Mouse (Mus musculus) liver, embryonic 15.5 days (tissue): ENCODE results near the gene Cyp17a1. TPM values are rescaled to one million over a fixed set of nuclear protein-coding genes. Genes with fewer than 3 reads are reported as not detected.

Experiments
- ATAC-seq: fragments of 200-750 bp; cut with Nextera tagmentation; 2 replicates; pipeline ENCODE4 v1.8.0; 2017; ENCODE audit warnings: moderate number of reproducible peaks, mild to moderate bottlenecking, moderate library complexity; ENCODE audit not compliant: insufficient read depth
- H3K27ac ChIP-seq: fragments of 300-500 bp; sonication (generic); replicated peaks from 2 replicates; pipeline ENCODE4 v1.5.1; 2015; ENCODE audit warnings: mild to moderate bottlenecking, inconsistent platforms
- H3K27me3 ChIP-seq: fragments of 300-500 bp; sonication (generic); 2 replicates; pipeline ENCODE4 v1.6.1; 2015; ENCODE audit warnings: mild to moderate bottlenecking, inconsistent platforms
- H3K36me3 ChIP-seq: fragments of 300-500 bp; sonication (generic); replicated peaks from 2 replicates; pipeline ENCODE4 v1.6.1; 2015; ENCODE audit warnings: moderate library complexity, mild to moderate bottlenecking, inconsistent platforms
- H3K4me1 ChIP-seq: fragments of 300-500 bp; sonication (generic); replicated peaks from 2 replicates; pipeline ENCODE4 v1.6.1; 2015; ENCODE audit warnings: inconsistent platforms
- H3K4me2 ChIP-seq: fragments of 300-500 bp; sonication (generic); 2 replicates; pipeline ENCODE4 v1.6.1; 2015; ENCODE audit warnings: moderate library complexity, mild to moderate bottlenecking, inconsistent platforms
- H3K4me3 ChIP-seq: fragments of 300-500 bp; sonication (generic); replicated peaks from 2 replicates; pipeline ENCODE4 v1.5.1; 2015; ENCODE audit warnings: mild to moderate bottlenecking, inconsistent platforms
- H3K9ac ChIP-seq: fragments of 300-500 bp; sonication (generic); 2 replicates; pipeline ENCODE4 v1.6.1; 2015; ENCODE audit warnings: moderate library complexity, mild to moderate bottlenecking, inconsistent platforms
- H3K9me3 ChIP-seq: fragments of 300-500 bp; sonication (generic); replicated peaks from 2 replicates; pipeline ENCODE4 v1.6.1; 2016; ENCODE audit warnings: inconsistent platforms
- WGBS: fragments of 180-500 bp; shearing (Covaris S2); methylation state at CpG from one replicate; pipeline ENCODE4 v1.1.7; 2015; ENCODE audit warnings: mixed read lengths; ENCODE audit not compliant: insufficient replicate concordance; 5-methylcytosine and 5-hydroxymethylcytosine counted together
- polyA plus RNA-seq: library from polyadenylated mRNA; unstranded; fragments of >200 nt; fragmentation: Nextera tagmentation; extraction: Ambion mirVana; gene quantifications from 2 replicates; pipeline ENCODE4 v1.2.1, GENCODE M21; 2015

Cyp17a1 gene
- polyA plus RNA-seq, result 1.8 TPM in 2 replicates

GRCm38 (mm10) chr19:46672766-46673418 is at the start of gene Cyp17a1:
TSS of gene Cyp17a1 (minus strand) at chr19:46673172.
- H3K4me3 ChIP-seq, result no peak within 1 kb of the TSS
- H3K9me3 ChIP-seq, result no peaks in the 10 kb centered on the region
- peaks cover 22% of the 10 kb centered on the region for H3K4me1 ChIP-seq
- ATAC-seq, result no peak
- WGBS, result 41% methylated on average over 5 of the region's 5 CpGs
- no peak within 1 kb of the TSS for H3K27ac ChIP-seq
- no peaks in the 10 kb centered on the region for H3K36me3 ChIP-seq
- no peak within 1 kb of the TSS for H3K9ac ChIP-seq
- peaks cover 24% of the 10 kb centered on the region; the same call in 1 of the 2 replicates for H3K27me3 ChIP-seq
- H3K4me2 ChIP-seq, result no peak within 1 kb of the TSS

GRCm38 (mm10) chr19:46718150-46718549 is 45.2 kb upstream of the Cyp17a1 start:
- ATAC-seq, result no peak
- 57% methylated on average over 4 of the region's 4 CpGs for WGBS
- H3K4me2 ChIP-seq, result no peak overlapping the region

GRCm38 (mm10) chr19:46715016-46715415 is 42.0 kb upstream of the Cyp17a1 start:
- peaks cover 5% of the 10 kb centered on the region; the same call in 1 of the 2 replicates for H3K4me1 ChIP-seq
- no peaks in the 10 kb centered on the region for H3K9me3 ChIP-seq
- no peak overlapping the region for H3K4me2 ChIP-seq
- H3K27ac ChIP-seq, result no peak overlapping the region
- no peak overlapping the region for H3K4me3 ChIP-seq
- no peak overlapping the region for H3K9ac ChIP-seq
- 69% methylated on average over 8 of the region's 8 CpGs for WGBS
- ATAC-seq, result no peak
- peaks cover 5% of the 10 kb centered on the region for H3K36me3 ChIP-seq
- H3K27me3 ChIP-seq, result no peaks in the 10 kb centered on the region

More at GRCm38 (mm10) chr19:46718150-46718549, 45.2 kb upstream of the Cyp17a1 start:
- Histone ChIP-seq H3K4me3 (no peak overlapping the region), H3K4me1 (peaks cover 5% of the 10 kb centered on the region; the same call in 1 of the 2 replicates), H3K27me3 (no peaks in the 10 kb centered on the region), H3K27ac (no peak overlapping the region), H3K36me3 (peaks cover 5% of the 10 kb centered on the region), H3K9ac (no peak overlapping the region), H3K9me3 (no peaks in the 10 kb centered on the region)

- Histone ChIP-seq H3K9me3 (no peaks in the 10 kb centered on the region), H3K4me2 (no peak overlapping the region), H3K36me3 (peaks cover 5% of the 10 kb centered on the region), H3K4me1 (peaks cover 5% of the 10 kb centered on the region; the same call in 1 of the 2 replicates), H3K9ac (no peak overlapping the region), H3K4me3 (no peak overlapping the region), H3K27me3 (no peaks in the 10 kb centered on the region), H3K27ac (no peak overlapping the region)
- 58% methylated on average over 8 of the region's 8 CpGs for WGBS
- ATAC-seq, result no peak
Observed at GRCm38 (mm10) chr19:46714234-46714633, 41.3 kb upstream of the Cyp17a1 start.

GRCm38 (mm10) chr19:46710614-46711013 is 37.6 kb upstream of the Cyp17a1 start:
- Histone ChIP-seq H3K4me1 (peaks cover 30% of the 10 kb centered on the region), H3K4me3 (no peak overlapping the region), H3K36me3 (no peaks in the 10 kb centered on the region), H3K27me3 (no peaks in the 10 kb centered on the region), H3K27ac (no peak overlapping the region), H3K9ac (no peak overlapping the region), H3K4me2 (no peak overlapping the region), H3K9me3 (no peaks in the 10 kb centered on the region)
- 68% methylated on average over 4 of the region's 4 CpGs for WGBS
- ATAC-seq, result no peak

GRCm38 (mm10) chr19:46707296-46708151 is 34.6 kb upstream of the Cyp17a1 start, which contains the start of gene As3mt:
TSS of gene As3mt (plus strand) at chr19:46707458.
- Histone ChIP-seq H3K4me2 (peak within 1 kb of the TSS; percentile 79), H3K36me3 (no peaks in the 10 kb centered on the region), H3K27me3 (peaks cover 13% of the 10 kb centered on the region), H3K4me1 (peaks cover 25% of the 10 kb centered on the region), H3K9me3 (no peaks in the 10 kb centered on the region), H3K4me3 (peak within 1 kb of the TSS; percentile 63), H3K9ac (peak within 1 kb of the TSS; percentile 52; the same call in 1 of the 2 replicates), H3K27ac (peak within 1 kb of the TSS; percentile 14; the same call in 1 of the 2 replicates)
- peak; percentile 58 for ATAC-seq
- WGBS, result 10% methylated on average over 31 of the region's 31 CpGs

- Histone ChIP-seq H3K9ac (peak overlapping the region; percentile 52; the same call in 1 of the 2 replicates), H3K27ac (no peak overlapping the region)
- no peak for ATAC-seq
Observed at GRCm38 (mm10) chr19:46706540-46707295, 33.7 kb upstream of the Cyp17a1 start.

GRCm38 (mm10) chr19:46705779-46706495 is 33.0 kb upstream of the Cyp17a1 start:
- no peaks in the 10 kb centered on the region for H3K36me3 ChIP-seq
- H3K4me2 ChIP-seq, result no peak overlapping the region
- no peak overlapping the region for H3K4me3 ChIP-seq
- no peaks in the 10 kb centered on the region for H3K9me3 ChIP-seq
- no peak overlapping the region for H3K9ac ChIP-seq
- WGBS, result 18% methylated on average over 7 of the region's 7 CpGs
- ATAC-seq, result no peak
- peaks cover 13% of the 10 kb centered on the region for H3K27me3 ChIP-seq
- no peak overlapping the region; the same call in 1 of the 2 replicates for H3K27ac ChIP-seq
- peaks cover 25% of the 10 kb centered on the region for H3K4me1 ChIP-seq

More at GRCm38 (mm10) chr19:46706540-46707295, 33.7 kb upstream of the Cyp17a1 start:
- Histone ChIP-seq H3K4me3 (peak overlapping the region; percentile 63), H3K4me1 (peaks cover 25% of the 10 kb centered on the region), H3K36me3 (no peaks in the 10 kb centered on the region), H3K27me3 (peaks cover 13% of the 10 kb centered on the region), H3K4me2 (peak overlapping the region; percentile 79), H3K9me3 (no peaks in the 10 kb centered on the region)
- 38% methylated on average over 9 of the region's 9 CpGs for WGBS

- Histone ChIP-seq H3K4me1 (peaks cover 5% of the 10 kb centered on the region; the same call in 1 of the 2 replicates), H3K27ac (no peak overlapping the region), H3K4me2 (no peak overlapping the region), H3K36me3 (no peaks in the 10 kb centered on the region), H3K4me3 (no peak overlapping the region), H3K27me3 (peaks cover 13% of the 10 kb centered on the region), H3K9ac (no peak overlapping the region), H3K9me3 (no peaks in the 10 kb centered on the region)
- no peak for ATAC-seq
- WGBS, result 71% methylated on average over 9 of the region's 9 CpGs
Observed at GRCm38 (mm10) chr19:46701156-46701555, 28.2 kb upstream of the Cyp17a1 start.

GRCm38 (mm10) chr19:46699011-46699481 is 26.1 kb upstream of the Cyp17a1 start:
- no peak overlapping the region for H3K4me3 ChIP-seq
- WGBS, result 44% methylated on average over 10 of the region's 10 CpGs
- no peak for ATAC-seq
- H3K27ac ChIP-seq, result no peak overlapping the region
- no peaks in the 10 kb centered on the region for H3K9me3 ChIP-seq
- no peak overlapping the region for H3K9ac ChIP-seq
- H3K4me1 ChIP-seq, result no peaks in the 10 kb centered on the region; the same call in 1 of the 2 replicates
- H3K4me2 ChIP-seq, result no peak overlapping the region
- peaks cover 8% of the 10 kb centered on the region; the same call in 1 of the 2 replicates for H3K27me3 ChIP-seq
- H3K36me3 ChIP-seq, result 0 out of 2 replicates have a peak, but pooled peaks cover 5% of the 10 kb centered on the region
